Mouse (Mus musculus) liver, embryonic 11.5 days (tissue): Measurements from ENCODE around the gene Ugt8a. TPM values are rescaled to one million over a fixed set of nuclear protein-coding genes. Genes with fewer than 3 reads are reported as not detected.

Experiments used
- ATAC-seq: fragments of 200-750 bp; cut with Nextera tagmentation; replicated peaks from 2 replicates; pipeline ENCODE4 v1.8.0; 2017; ENCODE audit warnings: moderate number of reproducible peaks, mild to moderate bottlenecking, moderate TSS enrichment, moderate library complexity; ENCODE audit not compliant: low FRiP score
- DNase-seq: peaks from one replicate; pipeline ENCODE4 v3.0.0-alpha.2; 2017; ENCODE audit warnings: low spot score
- H3K27ac ChIP-seq: fragments of 300-500 bp; sonication (generic); 2 replicates; pipeline ENCODE4 v1.5.1; 2014; ENCODE audit warnings: mild to moderate bottlenecking, low read depth, low read length, control low read depth
- H3K27me3 ChIP-seq: fragments of 300-500 bp; sonication (generic); replicated peaks from 2 replicates; pipeline ENCODE4 v1.6.1; 2014; ENCODE audit warnings: low read length, mixed read lengths; ENCODE audit not compliant: control insufficient read depth, insufficient read depth
- H3K36me3 ChIP-seq: fragments of 300-500 bp; sonication (generic); 2 replicates; pipeline ENCODE4 v1.6.1; 2014; ENCODE audit warnings: mild to moderate bottlenecking, low read length, moderate library complexity, mixed read lengths; ENCODE audit not compliant: control insufficient read depth, insufficient read depth
- H3K4me1 ChIP-seq: fragments of 300-500 bp; sonication (generic); replicated peaks from 2 replicates; pipeline ENCODE4 v1.6.1; 2014; ENCODE audit warnings: low read length, mixed read lengths; ENCODE audit not compliant: control insufficient read depth, insufficient read depth
- H3K4me2 ChIP-seq: fragments of 300-500 bp; sonication (generic); 2 replicates; pipeline ENCODE4 v1.6.1; 2014; ENCODE audit warnings: mild to moderate bottlenecking, control low read depth, moderate library complexity
- H3K4me3 ChIP-seq: fragments of 300-500 bp; sonication (generic); 2 replicates; pipeline ENCODE4 v1.5.1; 2014; ENCODE audit warnings: low read depth, low read length, control low read depth
- H3K9ac ChIP-seq: fragments of 300-500 bp; sonication (generic); 2 replicates; pipeline ENCODE4 v1.6.1; 2014; ENCODE audit warnings: low read depth, low read length, control low read depth
- H3K9me3 ChIP-seq: fragments of 300-500 bp; sonication (generic); 2 replicates; pipeline ENCODE4 v1.6.1; 2016; ENCODE audit warnings: low read length, inconsistent platforms, mixed read lengths; ENCODE audit not compliant: control insufficient read depth
- WGBS: fragments of 180-500 bp; shearing (Covaris S2); extraction: QIAGEN DNeasy Blood & Tissue Kit; methylation state at CpG from one replicate; pipeline ENCODE4 v1.1.7; 2014; 5-methylcytosine and 5-hydroxymethylcytosine counted together
- polyA plus RNA-seq: library from polyadenylated mRNA; unstranded; fragments of >200 nt; fragmentation: Nextera tagmentation; extraction: Ambion mirVana; gene quantifications from 2 replicates; pipeline ENCODE4 v1.2.1, GENCODE M21; 2014

Gene Ugt8a
- polyA plus RNA-seq, 1 experiment from 2014 or later: 0.37 TPM

DNA sequence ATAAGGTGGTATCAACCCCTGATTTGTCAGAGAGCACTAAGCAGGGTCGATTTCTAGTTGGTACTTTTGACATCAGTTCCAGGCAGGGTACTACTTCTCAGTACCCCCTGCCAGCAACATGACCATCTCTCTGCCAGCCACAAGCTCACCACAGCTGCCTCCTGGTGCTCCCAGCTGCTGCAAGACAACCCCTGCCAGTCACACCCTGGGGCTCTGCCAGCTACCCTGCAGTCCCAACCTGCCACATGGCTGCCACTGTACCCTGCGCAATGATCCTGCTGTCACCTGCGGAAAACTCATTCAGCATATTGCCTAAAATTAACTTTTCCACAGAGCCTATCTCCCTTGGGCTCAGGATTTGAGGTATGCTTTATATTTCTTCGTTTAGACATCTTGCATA is 111.2 kb downstream of the Ugt8a start:
- DNase-seq (no peak), ATAC-seq (no peak)
- H3K4me3 ChIP-seq: no peak overlapping the region
- H3K9ac ChIP-seq: no peak overlapping the region
- H3K36me3 ChIP-seq: no peaks in the 10 kb centered on the region
- H3K4me2 ChIP-seq: no peak overlapping the region
- no peaks in the 10 kb centered on the region for H3K4me1 ChIP-seq
- WGBS: 68% methylated on average over 4 of the region's 4 CpGs
- no peak overlapping the region for H3K27ac ChIP-seq
- H3K27me3 ChIP-seq: no peaks in the 10 kb centered on the region
- H3K9me3 ChIP-seq: no peaks in the 10 kb centered on the region

DNA sequence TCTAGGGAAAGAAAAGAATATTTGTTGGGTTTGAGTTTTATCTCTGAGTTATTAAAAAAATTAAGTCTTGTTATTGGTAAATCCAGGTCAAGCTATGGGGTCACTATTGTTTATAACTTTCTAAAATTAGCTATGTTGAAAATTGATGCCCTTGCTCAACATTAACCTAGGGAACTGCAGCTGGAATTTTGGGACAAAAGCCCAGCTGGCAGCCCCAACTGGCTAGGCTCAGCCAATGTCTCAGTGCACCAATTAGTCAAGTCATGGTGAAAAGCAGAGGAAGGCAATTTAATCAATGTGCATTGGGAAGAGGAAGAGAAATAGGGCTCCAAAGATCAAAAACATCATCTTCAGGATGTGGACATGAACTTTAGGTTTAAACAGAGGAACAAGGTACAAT is 118.7 kb downstream of the Ugt8a start:
- Histone ChIP-seq H3K36me3 (no peaks in the 10 kb centered on the region), H3K4me2 (no peak overlapping the region), H3K4me1 (no peaks in the 10 kb centered on the region), H3K4me3 (no peak overlapping the region), H3K27ac (no peak overlapping the region), H3K9me3 (no peaks in the 10 kb centered on the region), H3K9ac (no peak overlapping the region), H3K27me3 (no peaks in the 10 kb centered on the region)
- no peak for DNase-seq
- ATAC-seq: no peak
